ENCODE assay signal across 12 mouse cellular contexts in the genomic region with DNA sequence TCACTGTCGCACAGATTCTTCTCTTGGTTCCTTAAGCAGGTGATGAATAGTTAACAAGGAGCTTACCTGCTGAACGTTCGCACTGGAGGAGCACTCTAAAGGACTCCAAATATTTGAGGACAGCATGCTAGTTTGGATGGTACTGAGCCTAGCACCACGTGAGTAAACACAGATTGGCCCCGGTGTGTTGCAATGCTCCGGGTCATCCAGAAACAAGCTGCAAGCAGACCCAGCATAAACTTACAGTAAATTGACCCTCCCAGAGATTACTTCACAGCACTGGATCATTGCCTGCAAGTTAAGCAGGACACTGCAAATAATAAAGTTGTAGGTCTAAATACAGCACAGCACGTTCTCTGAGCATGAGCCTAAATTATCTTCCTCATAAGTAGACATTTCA. TPM values are rescaled to one million over a fixed set of nuclear protein-coding genes. Genes with fewer than 3 reads are reported as not detected.
DNase-seq lines count a peak whose midpoint lies in the region; ATAC-seq lines count a peak whose summit lies in the region.
"Had no signal": no experiment of that assay in that cellular context is flagged by ENCODE, and none has a peak within 500 bp of the region (broad histone marks: within the 10 kb centered on the region; RNA-seq: fewer than 3 reads in every experiment).

No protein-coding gene starts in this region.

- no peak overlapping the region for H3K9ac ChIP-seq in liver, embryonic 16.5 days (ENCODE audit: low read depth, low read length)
- H3K9ac ChIP-seq: hindbrain, embryonic 15.5 days; limb, embryonic 12.5 days had no signal

- no peak overlapping the region for H3K4me3 ChIP-seq in liver, embryonic 16.5 days (ENCODE audit: low read depth, low read length)
- H3K4me3 ChIP-seq: hindbrain, embryonic 15.5 days; limb, embryonic 12.5 days had no signal

- ATAC-seq in cerebellum, adult (ENCODE audit: insufficient number of reproducible peaks, low FRiP score, low TSS enrichment): no peak
- ATAC-seq in liver, embryonic 16.5 days (ENCODE audit: low read depth): peak; percentile 93
- ATAC-seq in megakaryocyte-erythroid progenitor cell, adult 5-6 weeks (replicated peaks; ENCODE audit: low FRiP score, low TSS enrichment, poor library complexity, severe bottlenecking): no peak

- H3K4me2 ChIP-seq in liver, embryonic 16.5 days (ENCODE audit: low read depth, low read length): no peak overlapping the region
- H3K4me2 ChIP-seq: hindbrain, embryonic 15.5 days; limb, embryonic 12.5 days had no signal

- H3K27ac ChIP-seq in liver, embryonic 16.5 days (ENCODE audit: low read length): peak overlapping the region; percentile 90
- H3K27ac ChIP-seq: limb, embryonic 12.5 days had no signal

- H3K36me3 ChIP-seq in liver, embryonic 16.5 days (ENCODE audit: control insufficient read depth, insufficient read depth): no peaks in the 10 kb centered on the region
- H3K36me3 ChIP-seq: hindbrain, embryonic 15.5 days; limb, embryonic 12.5 days had no signal

- 40% methylated on average over 7 of the region's 7 CpGs for WGBS in liver, embryonic 16.5 days (ENCODE audit: insufficient replicate concordance)

- DNase-seq in cerebellum, adult 11-12 months: peak; percentile 60
- DNase-seq in 416B (ENCODE audit: low read depth): peak; percentile 25
- DNase-seq in fibroblast of lung, adult 2 months (ENCODE audit: low read depth): peak; percentile 32
- no peak for DNase-seq in embryo, embryonic 11 days
- no peak for DNase-seq in layer of hippocampus, postnatal 14 days (ENCODE audit: low spot score in 2 of 2)

- peaks cover 10% of the 10 kb centered on the region for H3K4me1 ChIP-seq in liver, embryonic 16.5 days (ENCODE audit: control insufficient read depth, low read depth, low read length)
- H3K4me1 ChIP-seq: hindbrain, embryonic 15.5 days; limb, embryonic 12.5 days had no signal

- H3K9me3 ChIP-seq in liver, embryonic 16.5 days (replicated peaks; ENCODE audit: control insufficient read depth, low read length): no peaks in the 10 kb centered on the region
- H3K9me3 ChIP-seq: hindbrain, embryonic 15.5 days; limb, embryonic 12.5 days had no signal

- H3K27me3 ChIP-seq in liver, embryonic 16.5 days (ENCODE audit: control insufficient read depth, insufficient read depth, low read depth, low read length): no peaks in the 10 kb centered on the region

RNA-seq across cellular contexts. Expression of a gene that starts 4.0 kb away (rescaled TPM):
- polyA plus RNA-seq in liver, embryonic 16.5 days (2015; fragmentation: Nextera tagmentation; extraction: Ambion mirVana): 18.5 and 29.5 TPM in 2 replicates
- total RNA-seq in layer of hippocampus, postnatal 14 days (2021): not detected
- total RNA-seq in megakaryocyte-erythroid progenitor cell, adult 5-6 weeks (2014; fragmentation: Nextera tagmentation): not detected in 2 replicates
- total RNA-seq in megakaryocyte-erythroid progenitor cell, adult 5-6 weeks (2017): not detected in 2 replicates
- polyA plus RNA-seq: forebrain, embryonic 11.5 days had no signal

RNA-seq across cellular contexts. Expression of a gene that starts 9.0 kb away (rescaled TPM):
- 11.8 and 12.6 TPM in 2 replicates for polyA plus RNA-seq in liver, embryonic 16.5 days (2015; fragmentation: Nextera tagmentation; extraction: Ambion mirVana)
- 1 to 10 TPM; 9.0 to 9.1 TPM for total RNA-seq in layer of hippocampus, postnatal 14 days (2021)
- total RNA-seq in megakaryocyte-erythroid progenitor cell, adult 5-6 weeks (2014; fragmentation: Nextera tagmentation): 19.2 and 19.7 TPM in 2 replicates
- total RNA-seq in megakaryocyte-erythroid progenitor cell, adult 5-6 weeks (2017): 20.5 and 23.1 TPM in 2 replicates

RNA-seq across cellular contexts. Expression of a gene that starts 12.9 kb away (rescaled TPM):
- polyA plus RNA-seq in liver, embryonic 16.5 days (2015; fragmentation: Nextera tagmentation; extraction: Ambion mirVana): 10.2 and 13.6 TPM in 2 replicates
- total RNA-seq in layer of hippocampus, postnatal 14 days (2021): not detected
- not detected in 2 replicates for total RNA-seq in megakaryocyte-erythroid progenitor cell, adult 5-6 weeks (2014; fragmentation: Nextera tagmentation)
- not detected in 2 replicates for total RNA-seq in megakaryocyte-erythroid progenitor cell, adult 5-6 weeks (2017)
- polyA plus RNA-seq: forebrain, embryonic 11.5 days; hindbrain, embryonic 15.5 days; limb, embryonic 12.5 days; neural tube, embryonic 14.5 days had no signal

RNA-seq across cellular contexts. Expression of a gene that starts 23.3 kb away (rescaled TPM):
- not detected in 2 replicates for polyA plus RNA-seq in liver, embryonic 16.5 days (2015; fragmentation: Nextera tagmentation; extraction: Ambion mirVana)
- not detected for total RNA-seq in layer of hippocampus, postnatal 14 days (2021)
- total RNA-seq in megakaryocyte-erythroid progenitor cell, adult 5-6 weeks (2014; fragmentation: Nextera tagmentation): not detected in 2 replicates
- total RNA-seq in megakaryocyte-erythroid progenitor cell, adult 5-6 weeks (2017): not detected in 2 replicates
- polyA plus RNA-seq: forebrain, embryonic 11.5 days; hindbrain, embryonic 15.5 days; neural tube, embryonic 14.5 days had no signal

RNA-seq across cellular contexts. Expression of a gene that starts 32.1 kb away (rescaled TPM):
- not detected in 2 replicates for polyA plus RNA-seq in liver, embryonic 16.5 days (2015; fragmentation: Nextera tagmentation; extraction: Ambion mirVana)
- total RNA-seq in layer of hippocampus, postnatal 14 days (2021): not detected
- total RNA-seq in megakaryocyte-erythroid progenitor cell, adult 5-6 weeks (2014; fragmentation: Nextera tagmentation): not detected in 2 replicates
- not detected in 2 replicates for total RNA-seq in megakaryocyte-erythroid progenitor cell, adult 5-6 weeks (2017)
- polyA plus RNA-seq: forebrain, embryonic 11.5 days; neural tube, embryonic 14.5 days had no signal

Comparison
In these comparisons a context has a peak if more than half of its experiments do, and no peak if none do; other contexts are left out.
1. DNase-seq: peak in cerebellum, adult 11-12 months (single experiment), 416B (single experiment) and fibroblast of lung, adult 2 months (single experiment); none in embryo, embryonic 11 days (single experiment) and layer of hippocampus, postnatal 14 days (0 of 2).